Mouse (Mus musculus) myocyte (in vitro differentiated cells): ENCODE data around the gene Gm4756.

Experiments
- E2F4 ChIP-seq: IDR thresholded peaks from one replicate; pipeline ENCODE4 v1.6.1; 2011; ENCODE audit warnings: mild to moderate bottlenecking, control low read depth, moderate library complexity; ENCODE audit not compliant: insufficient read depth
- MAX ChIP-seq: IDR thresholded peaks from one replicate; pipeline ENCODE4 v1.6.1; 2011; ENCODE audit warnings: low read depth, mild to moderate bottlenecking, control low read depth
- POLR2A ChIP-seq: IDR thresholded peaks from one replicate; pipeline ENCODE4 v1.6.1; 2011; ENCODE audit warnings: low read depth, mild to moderate bottlenecking, control low read depth, moderate library complexity; ENCODE audit not compliant: insufficient read length
- USF1 ChIP-seq: IDR thresholded peaks from one replicate; pipeline ENCODE4 v1.6.1; 2011; ENCODE audit warnings: low read depth, mild to moderate bottlenecking, control low read depth, moderate library complexity

DNA sequence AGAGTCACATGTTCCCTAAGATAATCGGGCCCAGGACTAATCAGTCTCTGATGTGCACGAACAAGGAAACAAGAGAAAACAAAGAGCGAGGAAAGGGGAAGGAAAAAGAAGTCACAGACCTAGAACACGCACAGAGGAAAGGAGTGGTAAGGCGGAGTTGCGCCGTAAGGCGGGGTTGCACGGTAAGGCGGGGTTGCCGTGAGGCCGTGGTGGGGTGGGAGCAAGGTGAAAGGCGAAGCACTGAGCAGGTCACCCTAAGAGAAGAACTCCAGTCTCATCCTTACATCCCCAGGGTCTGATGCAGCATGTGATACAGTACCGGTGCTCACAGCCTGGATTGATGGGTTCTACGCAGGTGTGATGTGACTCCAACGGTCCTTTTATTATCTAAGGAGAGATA, 6.3 kb upstream of the Gm4756 start:
- TF ChIP-seq MAX = no peak
- no peak for TF ChIP-seq USF1
- TF ChIP-seq E2F4 = no peak
- no peak for TF ChIP-seq POLR2A
